Mouse (Mus musculus): Measurements from ENCODE around the gene Shmt1.

GRCm38 (mm10) chr11:60810046-60810965, 1.2 kb downstream of the Shmt1 start:
- TF ChIP-seq CTCF (IDR thresholded peaks at IDR 0.05; ENCODE audit: extremely low read depth, insufficient read depth, low read length) (no peak), POLR2A (IDR thresholded peaks at IDR 0.05; ENCODE audit: extremely low read depth, insufficient read depth, low read length) (no peak)
